ENCODE assay signal across 9 mouse cellular contexts in the genomic region with DNA sequence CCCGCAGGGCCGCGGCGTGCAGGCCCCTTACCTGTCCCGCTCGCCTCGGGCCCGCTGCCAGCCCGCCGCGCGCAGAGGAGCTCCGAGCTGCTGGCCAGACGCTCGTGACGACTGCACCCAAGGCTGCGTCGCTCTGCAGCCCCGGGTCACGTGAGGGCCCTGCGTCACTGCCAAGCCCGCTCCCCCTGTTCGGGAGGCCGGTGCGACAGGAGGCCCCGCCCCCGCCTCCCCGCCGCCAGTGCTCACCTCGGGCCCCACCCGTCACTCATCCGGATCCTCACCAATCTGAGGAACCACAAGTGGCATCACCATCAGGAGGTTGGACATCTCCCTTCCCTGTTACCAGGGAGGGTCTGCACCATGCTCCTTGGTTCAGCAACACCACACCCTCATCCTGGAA. TPM values are rescaled to one million over a fixed set of nuclear protein-coding genes. Genes with fewer than 3 reads are reported as not detected.
A peak's percentile ranks its signal among the peaks of the same experiment; 100 is the strongest.
DNase-seq lines count a peak whose midpoint lies in the region; ATAC-seq and TF ChIP-seq lines count a peak whose summit lies in the region.
"Not testable (repeated sequence)": the region's sequence is repeated elsewhere in the genome, so short reads cannot be mapped to it uniquely, and the experiment has no call there.
"Had no signal": no experiment of that assay in that cellular context is flagged by ENCODE, and none has a peak within 500 bp of the region (broad histone marks: within the 10 kb centered on the region; RNA-seq: fewer than 3 reads in every experiment).

A gene (minus strand): TSS at position 217 of the 400 bp plus-strand sequence.

- peak within 1 kb of the TSS; percentile 37 for H3K4me3 ChIP-seq in embryonic facial prominence, embryonic 14.5 days (ENCODE audit: low read depth, low read length)
- H3K4me3 ChIP-seq in heart, embryonic 12.5 days, result peak within 1 kb of the TSS; percentile 43
- peak within 1 kb of the TSS; percentile 41 for H3K4me3 ChIP-seq in kidney, embryonic 15.5 days (replicated peaks)

- not testable (repeated sequence) for H3K27ac ChIP-seq in embryonic facial prominence, embryonic 14.5 days (replicated peaks; ENCODE audit: low read depth, low read length); heart, embryonic 12.5 days (ENCODE audit: poor library complexity, severe bottlenecking); kidney, embryonic 15.5 days

- H3K9me3 ChIP-seq in embryonic facial prominence, embryonic 14.5 days (ENCODE audit: control insufficient read depth, low read length); heart, embryonic 12.5 days (replicated peaks); kidney, embryonic 15.5 days (replicated peaks): not testable (repeated sequence)

- no CpG with 5 or more reads among the region's 32 CpGs for WGBS in embryonic facial prominence, embryonic 14.5 days
- 40% methylated on average over 1 of the region's 32 CpGs for WGBS in heart, embryonic 12.5 days
- 28% methylated on average over 11 of the region's 32 CpGs for WGBS in kidney, embryonic 15.5 days

- peak; percentile 96 for ATAC-seq in CD4-positive, CD25-positive, alpha-beta regulatory T cell, adult 4 months
- ATAC-seq in embryonic facial prominence, embryonic 14.5 days (ENCODE audit: low read depth), result peak; percentile 98
- ATAC-seq in heart, embryonic 12.5 days (ENCODE audit: insufficient number of reproducible peaks, low FRiP score), result peak; percentile 96
- ATAC-seq in kidney, embryonic 15.5 days (replicated peaks; ENCODE audit: low FRiP score), result peak; percentile 97

- not testable (repeated sequence) for H3K36me3 ChIP-seq in embryonic facial prominence, embryonic 14.5 days (ENCODE audit: control insufficient read depth, insufficient read depth, low read length); heart, embryonic 12.5 days; kidney, embryonic 15.5 days

- not testable (repeated sequence) for TF ChIP-seq CTCF in brain, embryonic 14.5 days (IDR thresholded peaks at IDR 0.05; ENCODE audit: borderline replicate concordance, extremely low read depth, insufficient read depth, insufficient read length)

- peak within 1 kb of the TSS; percentile 44 for H3K4me2 ChIP-seq in embryonic facial prominence, embryonic 14.5 days (ENCODE audit: low read depth, low read length)
- H3K4me2 ChIP-seq in heart, embryonic 12.5 days, result peak within 1 kb of the TSS; percentile 68
- peak within 1 kb of the TSS; percentile 54 for H3K4me2 ChIP-seq in kidney, embryonic 15.5 days

- H3K4me1 ChIP-seq in embryonic facial prominence, embryonic 14.5 days (ENCODE audit: control insufficient read depth, insufficient read depth, low read length); heart, embryonic 12.5 days (replicated peaks); kidney, embryonic 15.5 days: not testable (repeated sequence)

- TF ChIP-seq POLR2A in brain, embryonic 14.5 days (IDR thresholded peaks at IDR 0.05; ENCODE audit: borderline replicate concordance, extremely low read depth, insufficient read depth, insufficient read length, poor library complexity, severe bottlenecking), result not testable (repeated sequence)

- peak within 1 kb of the TSS; percentile 40; the same call in 1 of the 2 replicates for H3K9ac ChIP-seq in embryonic facial prominence, embryonic 14.5 days (ENCODE audit: low read depth, low read length)
- not testable (repeated sequence) for H3K9ac ChIP-seq in heart, embryonic 12.5 days; kidney, embryonic 15.5 days

- DNase-seq in brain, embryonic 14.5 days (ENCODE audit: low read depth), result peak; percentile 64
- peak; percentile 0 for DNase-seq in embryonic facial prominence, embryonic 14.5 days (ENCODE audit: low spot score)
- DNase-seq in left cerebral cortex, postnatal 4 days, result peak; percentile 67
- peak; percentile 2 for DNase-seq in mesoderm, embryonic 11.5 days (ENCODE audit: low read depth, low spot score)
- peak; percentile 7 to 30 for DNase-seq in right cerebral cortex, postnatal 36 days (ENCODE audit: low spot score in 2 of 2)

- intact Hi-C loops in left cerebral cortex, postnatal 4 days (cut with DNase I), result not testable (repeated sequence)

- not testable (repeated sequence) for H3K27me3 ChIP-seq in embryonic facial prominence, embryonic 14.5 days (replicated peaks; ENCODE audit: control insufficient read depth, insufficient read depth, low read length); heart, embryonic 12.5 days (replicated peaks)
- peaks cover 23% of the 10 kb centered on the region for H3K27me3 ChIP-seq in kidney, embryonic 15.5 days

RNA-seq across cellular contexts. Expression of the gene that starts here (rescaled TPM):
- 1 to 10 TPM in 1 of 2 experiments, under 1 TPM in 1; 0.77 to 3.4 TPM for polyA plus RNA-seq in CD4-positive, CD25-positive, alpha-beta regulatory T cell, adult 4 months (2017; shearing (Covaris generic))
- polyA plus RNA-seq in brain, embryonic 14.5 days (2012; rRNA removed), result 294 and 337 TPM in 2 replicates
- 54.4 and 71.0 TPM in 2 replicates for polyA plus RNA-seq in embryonic facial prominence, embryonic 14.5 days (2014; fragmentation: Nextera tagmentation; extraction: Ambion mirVana)
- 44.0 and 50.0 TPM in 2 replicates for polyA plus RNA-seq in heart, embryonic 12.5 days (2016; fragmentation: Nextera tagmentation; extraction: Ambion mirVana)
- 83.0 and 87.4 TPM in 2 replicates for polyA plus RNA-seq in kidney, embryonic 15.5 days (2015; fragmentation: Nextera tagmentation; extraction: Ambion mirVana)
- total RNA-seq in left cerebral cortex, postnatal 4 days (2021), result 100 to 1,000 TPM; 345 to 394 TPM
- polyA plus RNA-seq: heart, adult 2 months had no signal

Comparison
In these comparisons a context has a peak if more than half of its experiments do, and no peak if none do; other contexts are left out.
1. RNA of the gene that starts here (polyA plus RNA-seq): 294 to 337 TPM in brain, embryonic 14.5 days, 83.0 to 87.4 TPM in kidney, embryonic 15.5 days, 54.4 to 71.0 TPM in embryonic facial prominence, embryonic 14.5 days and 44.0 to 50.0 TPM in heart, embryonic 12.5 days; 0.77 to 3.4 TPM in CD4-positive, CD25-positive, alpha-beta regulatory T cell, adult 4 months; every median in the first group is over 10 times any median in the second.
2. DNase-seq: peak in every context shown above with its lines; median percentile 67 in left cerebral cortex, postnatal 4 days; 64 in brain, embryonic 14.5 days; 18 in right cerebral cortex, postnatal 36 days; 2 in mesoderm, embryonic 11.5 days; 0 in embryonic facial prominence, embryonic 14.5 days.
3. Peak in every context shown above with its lines, with median percentiles within 50 percentile points of each other: ATAC-seq, H3K4me2 ChIP-seq and H3K4me3 ChIP-seq.